Mouse (Mus musculus) CD4-positive naive resting alpha-beta T cell, adult 76 days (primary cell): Measurements from ENCODE around the gene Gm5728. TPM values are rescaled to one million over a fixed set of nuclear protein-coding genes. Genes with fewer than 3 reads are reported as not detected.

Experiments used
- total RNA-seq: library from RNA; stranded (reverse); gene quantifications from one replicate; pipeline ENCODE4 v1.2.4, GENCODE M21; 2023

Gene Gm5728
- total RNA-seq: not detected

DNA sequence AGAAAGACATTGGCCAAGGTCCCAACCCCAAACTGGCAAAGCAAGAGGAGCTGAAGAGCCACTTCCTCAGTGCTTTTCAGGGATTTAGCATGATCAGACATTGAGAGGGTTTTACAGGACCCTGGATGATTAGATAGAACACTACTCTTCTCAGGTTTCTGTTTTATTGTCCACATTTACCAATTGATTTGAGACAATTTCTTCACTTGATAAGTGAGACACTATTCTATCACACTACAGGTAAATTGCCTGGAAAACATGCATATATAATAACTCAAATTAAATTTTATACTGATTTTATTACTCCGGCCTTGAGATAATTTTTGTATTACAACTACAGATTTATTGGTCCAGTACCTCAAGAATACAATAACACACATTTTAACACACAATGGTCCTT lies at the start of gene Gm5728:
Gene Gm5728 (minus strand): TSS at position 101 of the 400 bp plus-strand sequence.

GRCm38 (mm10) chr7:20417642-20418041 lies 42.4 kb upstream of the Gm5728 start, which contains the start of gene Vmn1r100:
Gene Vmn1r100 (plus strand): TSS chr7:20417942.

GRCm38 (mm10) chr7:20333965-20334364 lies 41.2 kb downstream of the Gm5728 start, which contains the start of gene Gm4133:
Gene Gm4133 (minus strand): TSS chr7:20334065.

Other genes starting within 250 kb of the Gm5728 start
- gene Vmn1r93, start 236.3 kb downstream of the Gm5728 start, total RNA-seq: not detected
- not detected for gene Vmn1r94, start 207.0 kb downstream of the Gm5728 start, total RNA-seq
- not detected for gene Vmn1r95, start 181.7 kb downstream of the Gm5728 start, total RNA-seq
- gene Gm6164, start 169.8 kb downstream of the Gm5728 start, total RNA-seq: not detected
- not detected for gene Gm4498, start 141.6 kb downstream of the Gm5728 start, total RNA-seq
- not detected for gene Gm5890, start 112.6 kb downstream of the Gm5728 start, total RNA-seq
- gene Gm4133, start 41.3 kb downstream of the Gm5728 start, total RNA-seq: not detected
- not detected for gene Vmn1r100, start 42.5 kb upstream of the Gm5728 start, total RNA-seq
- gene Vmn1r101, start 67.2 kb upstream of the Gm5728 start, total RNA-seq: not detected
- not detected for gene Gm10670, start 99.5 kb upstream of the Gm5728 start, total RNA-seq
- not detected for gene Vmn1r103, start 135.1 kb upstream of the Gm5728 start, total RNA-seq
- gene Vmn1r104, start 158.4 kb upstream of the Gm5728 start, total RNA-seq: not detected
- not detected for gene Gm5726, start 170.3 kb upstream of the Gm5728 start, total RNA-seq
- gene Gm4141, start 200.8 kb upstream of the Gm5728 start, total RNA-seq: not detected
- gene Gm4513, start 223.6 kb upstream of the Gm5728 start, total RNA-seq: not detected